Mouse (Mus musculus): ENCODE data around the gene Xkr7.

GRCm38 (mm10) chr2:153065747-153066508 is 34.3 kb downstream of the Xkr7 start, which contains the start of gene Ccm2l:
- TF ChIP-seq CTCF (IDR thresholded peaks at IDR 0.05; ENCODE audit: low read depth) (no peak), EP300 (IDR thresholded peaks at IDR 0.05; ENCODE audit: low read depth) (0 out of 2 replicates have a peak, but pooled peaks have one; percentile 38)
